Mouse (Mus musculus) testis, adult 2 months (tissue): ENCODE results near the gene Vwa3a.

Experiments used
- CTCF ChIP-seq: fragments of 200-500 bp; IDR thresholded peaks from 2 replicates; pipeline ENCODE4 v1.5.1; 2012; ENCODE audit warnings: low read depth, mild to moderate bottlenecking, inconsistent platforms, low read length, moderate library complexity; ENCODE audit not compliant: control insufficient read depth, insufficient read depth, insufficient replicate concordance
- POLR2A ChIP-seq: fragments of 200-500 bp; IDR thresholded peaks from 2 replicates; pipeline ENCODE4 v1.6.1; 2012; ENCODE audit warnings: low read depth, mild to moderate bottlenecking, inconsistent platforms, low read length, moderate library complexity; ENCODE audit not compliant: control insufficient read depth

GRCm38 (mm10) chr7:120835449-120836359 is 96.6 kb downstream of the Vwa3a start:
- TF ChIP-seq CTCF: peak; percentile 95
- TF ChIP-seq POLR2A: peak; percentile 33; the same call in 1 of the 2 replicates
